Mouse (Mus musculus): ENCODE data around the gene St7. TPM values are rescaled to one million over a fixed set of nuclear protein-coding genes. Genes with fewer than 3 reads are reported as not detected.

The St7 gene
- polyA plus RNA-seq (2015; fragmentation: Nextera tagmentation; extraction: Ambion mirVana): 19.8 and 20.6 TPM in 2 replicates

DNA sequence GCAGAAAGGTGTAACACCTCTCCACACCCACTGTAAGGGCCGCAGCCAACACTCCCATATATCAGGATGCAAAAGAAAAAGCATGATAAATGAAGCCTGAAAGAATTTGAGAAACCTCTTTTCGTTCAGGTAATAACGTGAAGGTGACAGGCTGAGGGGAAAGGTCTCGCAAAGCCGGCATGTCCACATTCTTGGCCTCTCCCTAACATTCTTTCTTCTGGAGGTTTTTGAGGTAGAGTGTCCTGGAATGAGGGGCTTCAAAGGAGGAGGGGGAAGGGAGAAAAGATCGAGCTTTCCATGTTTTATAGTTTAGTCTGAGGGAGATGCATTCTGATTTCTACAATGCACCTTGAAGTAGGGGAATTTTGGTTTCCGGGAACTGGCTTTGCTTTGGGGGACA, at the start of gene St7:
TSS of gene St7 (plus strand) at position 287 of the 400 bp plus-strand sequence.
- Histone ChIP-seq H3K9me3 (ENCODE audit: low read length) (no peaks in the 10 kb centered on the region), H3K27ac (ENCODE audit: low read length) (peak within 1 kb of the TSS; percentile 92), H3K4me2 (replicated peaks; ENCODE audit: low read depth, low read length) (peak within 1 kb of the TSS; percentile 82), H3K36me3 (ENCODE audit: insufficient read depth, low read length) (no peaks in the 10 kb centered on the region; the same call in 1 of the 2 replicates), H3K9ac (replicated peaks; ENCODE audit: low read length) (peak within 1 kb of the TSS; percentile 94), H3K27me3 (ENCODE audit: insufficient read depth, low read length) (no peaks in the 10 kb centered on the region), H3K4me1 (ENCODE audit: insufficient read depth, low read length) (peaks cover 11% of the 10 kb centered on the region; the same call in 1 of the 2 replicates), H3K4me3 (ENCODE audit: low read length) (peak within 1 kb of the TSS; percentile 77)
- ATAC-seq (ENCODE audit: low FRiP score, low TSS enrichment): no peak
- whole genome bisulfite sequencing: 57% methylated on average over 7 of the region's 7 CpGs

DNA sequence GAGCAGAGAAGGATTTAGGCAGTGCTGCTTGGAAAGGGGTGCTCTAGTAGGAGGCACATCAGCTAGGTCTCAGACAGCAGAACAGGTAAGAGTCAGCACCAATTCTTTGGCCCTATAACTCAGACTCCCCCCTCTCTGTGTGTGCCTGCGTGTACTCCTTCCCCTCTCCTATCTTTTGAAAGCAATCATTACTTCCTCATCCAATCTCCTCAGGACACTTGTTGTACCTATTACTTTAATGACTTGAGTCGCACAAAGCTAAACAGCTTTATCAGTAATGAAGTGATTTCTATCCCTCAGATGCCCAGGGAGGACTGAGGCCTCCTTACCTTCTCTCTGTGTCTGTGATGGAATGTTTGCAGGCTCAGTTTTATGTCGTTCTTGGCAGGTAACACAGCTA, 46.6 kb upstream of the St7 start:
- H3K27me3 ChIP-seq (ENCODE audit: insufficient read depth, low read length): no peaks in the 10 kb centered on the region
- H3K4me3 ChIP-seq (ENCODE audit: low read length): no peak overlapping the region
- no peak overlapping the region for H3K9ac ChIP-seq (replicated peaks; ENCODE audit: low read length)
- H3K27ac ChIP-seq (ENCODE audit: low read length): no peak overlapping the region
- H3K4me2 ChIP-seq (replicated peaks; ENCODE audit: low read depth, low read length): no peak overlapping the region
- H3K4me1 ChIP-seq (ENCODE audit: insufficient read depth, low read length): peaks cover 6% of the 10 kb centered on the region; the same call in 1 of the 2 replicates
- WGBS: 58% methylated on average over 3 of the region's 3 CpGs
- ATAC-seq (ENCODE audit: low FRiP score, low TSS enrichment): no peak
- H3K36me3 ChIP-seq (ENCODE audit: insufficient read depth, low read length): peaks cover 10% of the 10 kb centered on the region; the same call in 1 of the 2 replicates
- no peaks in the 10 kb centered on the region for H3K9me3 ChIP-seq (ENCODE audit: low read length)

DNA sequence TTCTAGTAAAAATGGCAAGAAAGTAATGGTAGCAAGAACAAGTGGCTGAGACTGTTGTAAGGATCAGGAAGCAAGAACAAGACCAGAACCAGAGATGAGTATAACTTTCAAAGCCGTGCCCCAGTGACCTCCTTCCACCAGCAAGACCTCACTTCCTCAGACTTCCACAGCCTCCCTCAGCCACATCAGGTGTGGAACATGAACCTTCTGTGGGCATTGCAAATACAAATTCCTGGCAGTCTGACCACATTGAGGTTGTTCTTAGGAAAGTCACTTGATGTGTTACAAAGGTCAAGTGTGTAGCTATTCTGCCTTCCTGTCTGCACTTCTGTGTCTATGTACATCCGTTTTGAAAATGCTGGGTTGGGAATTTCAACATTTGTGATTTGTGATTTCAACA, 40.6 kb upstream of the St7 start:
- Histone ChIP-seq H3K9me3 (ENCODE audit: low read length) (no peaks in the 10 kb centered on the region), H3K4me1 (ENCODE audit: insufficient read depth, low read length) (no peaks in the 10 kb centered on the region), H3K4me2 (replicated peaks; ENCODE audit: low read depth, low read length) (no peak overlapping the region), H3K27me3 (ENCODE audit: insufficient read depth, low read length) (no peaks in the 10 kb centered on the region), H3K27ac (ENCODE audit: low read length) (no peak overlapping the region), H3K9ac (replicated peaks; ENCODE audit: low read length) (no peak overlapping the region), H3K36me3 (ENCODE audit: insufficient read depth, low read length) (peaks cover 24% of the 10 kb centered on the region), H3K4me3 (ENCODE audit: low read length) (no peak overlapping the region)
- no peak for ATAC-seq (ENCODE audit: low FRiP score, low TSS enrichment)
- 78% methylated on average over 2 of the region's 2 CpGs for WGBS

DNA sequence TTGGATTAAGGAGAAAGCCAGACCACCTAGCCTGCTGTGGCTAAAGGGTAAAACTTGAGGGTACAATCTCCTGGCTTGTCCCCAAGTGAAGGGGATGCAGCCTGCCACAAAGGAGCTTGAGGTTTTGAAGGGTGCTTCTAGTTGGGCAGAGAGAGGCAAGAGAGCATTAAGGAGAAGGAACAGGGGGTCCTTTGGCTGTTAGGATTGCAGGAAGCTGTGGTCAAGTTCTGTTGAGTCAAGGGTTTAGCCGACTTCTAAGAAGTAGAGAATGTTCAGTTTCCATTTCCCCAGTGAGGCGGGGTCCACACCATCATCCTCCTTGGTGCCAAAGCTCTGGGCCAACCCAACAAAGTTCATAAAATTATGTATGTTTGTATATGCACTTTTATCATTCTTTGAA, 37.7 kb upstream of the St7 start:
- H3K4me2 ChIP-seq (replicated peaks; ENCODE audit: low read depth, low read length): no peak overlapping the region
- H3K27me3 ChIP-seq (ENCODE audit: insufficient read depth, low read length): no peaks in the 10 kb centered on the region
- WGBS: 91% methylated on average over 2 of the region's 2 CpGs
- no peak for ATAC-seq (ENCODE audit: low FRiP score, low TSS enrichment)
- H3K27ac ChIP-seq (ENCODE audit: low read length): no peak overlapping the region
- no peak overlapping the region for H3K9ac ChIP-seq (replicated peaks; ENCODE audit: low read length)
- H3K36me3 ChIP-seq (ENCODE audit: insufficient read depth, low read length): peaks cover 23% of the 10 kb centered on the region
- H3K4me1 ChIP-seq (ENCODE audit: insufficient read depth, low read length): no peaks in the 10 kb centered on the region
- no peak overlapping the region for H3K4me3 ChIP-seq (ENCODE audit: low read length)
- H3K9me3 ChIP-seq (ENCODE audit: low read length): no peaks in the 10 kb centered on the region

DNA sequence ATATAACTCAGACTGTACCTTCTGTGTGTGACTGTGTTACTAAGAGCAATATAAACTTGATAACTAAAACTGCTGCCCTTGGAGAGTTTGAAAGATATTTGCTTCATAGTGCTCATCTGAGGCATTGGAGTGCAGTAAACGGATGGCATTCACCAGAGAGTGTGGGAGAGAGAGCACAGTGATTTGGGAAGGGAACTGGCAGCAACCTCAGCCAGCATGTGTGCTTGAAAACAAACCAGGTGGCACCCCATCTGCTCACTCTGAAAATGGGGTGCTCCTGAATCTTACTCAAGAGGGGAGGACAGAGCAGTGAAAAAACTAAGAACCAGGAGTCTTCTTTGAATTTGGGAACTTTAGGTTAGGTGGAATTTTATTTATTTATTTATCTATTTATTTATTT, 35.4 kb upstream of the St7 start:
- Histone ChIP-seq H3K27me3 (ENCODE audit: insufficient read depth, low read length) (no peaks in the 10 kb centered on the region), H3K9me3 (ENCODE audit: low read length) (no peaks in the 10 kb centered on the region), H3K27ac (ENCODE audit: low read length) (no peak overlapping the region), H3K4me3 (ENCODE audit: low read length) (no peak overlapping the region), H3K9ac (replicated peaks; ENCODE audit: low read length) (no peak overlapping the region), H3K4me2 (replicated peaks; ENCODE audit: low read depth, low read length) (no peak overlapping the region), H3K36me3 (ENCODE audit: insufficient read depth, low read length) (peaks cover 32% of the 10 kb centered on the region), H3K4me1 (ENCODE audit: insufficient read depth, low read length) (no peaks in the 10 kb centered on the region)
- no peak for ATAC-seq (ENCODE audit: low FRiP score, low TSS enrichment)
- 92% methylated on average over 1 of the region's 1 CpGs for WGBS

DNA sequence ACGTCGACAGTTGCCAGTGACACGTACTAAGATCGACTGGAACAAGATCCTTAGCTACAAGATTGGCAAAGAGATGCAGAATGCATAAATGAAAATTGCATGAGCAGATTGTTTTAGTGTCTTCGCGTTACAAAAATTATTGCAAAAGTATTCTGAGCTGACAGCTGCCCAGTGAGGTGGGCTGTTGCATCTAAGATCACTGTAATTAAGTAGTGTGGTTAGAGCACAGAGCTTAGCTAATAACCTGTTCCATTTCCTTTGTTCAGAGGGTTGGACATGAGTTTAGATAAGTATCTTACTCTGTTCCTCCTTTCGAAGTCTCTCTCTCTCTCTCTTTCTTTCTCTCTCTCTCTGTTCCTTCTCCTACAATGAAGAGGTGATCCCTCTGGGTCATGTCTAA, 27.4 kb upstream of the St7 start:
- Histone ChIP-seq H3K9me3 (ENCODE audit: low read length) (no peaks in the 10 kb centered on the region), H3K36me3 (ENCODE audit: insufficient read depth, low read length) (peaks cover 48% of the 10 kb centered on the region), H3K4me3 (ENCODE audit: low read length) (no peak overlapping the region), H3K9ac (replicated peaks; ENCODE audit: low read length) (no peak overlapping the region), H3K4me2 (replicated peaks; ENCODE audit: low read depth, low read length) (no peak overlapping the region), H3K27ac (ENCODE audit: low read length) (no peak overlapping the region), H3K4me1 (ENCODE audit: insufficient read depth, low read length) (no peaks in the 10 kb centered on the region), H3K27me3 (ENCODE audit: insufficient read depth, low read length) (no peaks in the 10 kb centered on the region)
- 94% methylated on average over 7 of the region's 7 CpGs for WGBS
- no peak for ATAC-seq (ENCODE audit: low FRiP score, low TSS enrichment)

DNA sequence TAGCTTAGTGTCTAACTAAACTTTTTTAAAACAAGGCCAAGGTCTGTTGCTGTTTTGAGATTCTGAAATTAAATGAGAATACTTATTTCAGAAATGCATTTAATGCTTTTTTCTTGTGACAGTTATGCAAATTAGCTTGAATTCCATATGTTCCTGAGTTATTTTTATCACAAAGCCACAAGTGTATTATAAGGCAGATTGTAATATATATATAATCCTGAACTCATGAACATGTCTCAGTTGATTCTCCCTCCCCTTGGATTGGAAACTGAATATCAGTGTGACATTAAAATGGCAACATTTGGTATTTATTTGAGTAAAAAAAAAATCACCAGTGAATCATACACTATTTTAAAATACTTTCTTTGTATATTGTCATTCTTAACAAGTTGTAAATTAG, 26.7 kb upstream of the St7 start:
- H3K9ac ChIP-seq (replicated peaks; ENCODE audit: low read length): no peak overlapping the region
- H3K27me3 ChIP-seq (ENCODE audit: insufficient read depth, low read length): no peaks in the 10 kb centered on the region
- no peak overlapping the region for H3K27ac ChIP-seq (ENCODE audit: low read length)
- no peak for ATAC-seq (ENCODE audit: low FRiP score, low TSS enrichment)
- peaks cover 43% of the 10 kb centered on the region for H3K36me3 ChIP-seq (ENCODE audit: insufficient read depth, low read length)
- no peak overlapping the region for H3K4me2 ChIP-seq (replicated peaks; ENCODE audit: low read depth, low read length)
- H3K4me1 ChIP-seq (ENCODE audit: insufficient read depth, low read length): no peaks in the 10 kb centered on the region
- H3K4me3 ChIP-seq (ENCODE audit: low read length): no peak overlapping the region
- H3K9me3 ChIP-seq (ENCODE audit: low read length): no peaks in the 10 kb centered on the region

DNA sequence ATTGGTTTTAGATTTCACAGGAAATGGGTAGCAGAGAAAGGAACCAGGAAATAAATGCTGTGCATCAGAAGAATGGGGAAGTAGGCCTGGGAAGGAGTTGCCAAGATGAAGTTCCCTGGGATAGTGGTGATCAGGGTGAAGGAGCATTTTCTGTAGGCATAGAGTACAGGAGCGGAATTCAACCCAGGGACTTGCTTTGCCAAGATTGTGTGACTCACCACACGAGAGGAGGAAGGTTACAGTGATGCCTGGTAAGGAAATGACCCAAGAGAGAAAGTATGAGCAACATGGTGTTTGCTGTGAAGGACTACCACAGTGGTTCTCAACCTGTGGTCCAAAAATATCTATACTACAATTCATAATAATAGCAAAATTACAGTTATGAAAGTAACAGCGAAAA, 24.9 kb upstream of the St7 start:
- Histone ChIP-seq H3K36me3 (ENCODE audit: insufficient read depth, low read length) (peaks cover 33% of the 10 kb centered on the region), H3K9me3 (ENCODE audit: low read length) (no peaks in the 10 kb centered on the region), H3K4me2 (replicated peaks; ENCODE audit: low read depth, low read length) (no peak overlapping the region), H3K9ac (replicated peaks; ENCODE audit: low read length) (no peak overlapping the region), H3K27me3 (ENCODE audit: insufficient read depth, low read length) (no peaks in the 10 kb centered on the region), H3K4me1 (ENCODE audit: insufficient read depth, low read length) (no peaks in the 10 kb centered on the region), H3K4me3 (ENCODE audit: low read length) (no peak overlapping the region), H3K27ac (ENCODE audit: low read length) (no peak overlapping the region)
- WGBS: 90% methylated on average over 3 of the region's 3 CpGs
- ATAC-seq (ENCODE audit: low FRiP score, low TSS enrichment): no peak

DNA sequence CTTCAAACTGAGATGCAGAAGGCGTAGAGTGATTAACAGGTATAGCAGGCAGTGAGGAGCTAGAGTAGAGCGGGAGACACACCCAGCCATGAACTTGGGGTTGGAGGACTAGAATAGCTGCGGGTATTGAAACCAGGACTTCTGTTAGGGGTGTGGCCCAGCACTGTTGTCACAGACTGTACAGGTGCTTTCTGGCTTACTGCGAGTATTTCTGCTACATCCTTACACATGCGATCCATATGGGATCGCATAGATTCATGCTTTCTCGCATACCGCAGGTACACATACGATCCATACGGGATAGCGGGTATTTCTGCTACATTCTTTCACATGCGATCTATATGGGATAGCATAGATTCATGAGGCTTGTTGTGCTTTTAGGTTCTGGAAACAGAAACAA, 24.4 kb upstream of the St7 start:
- no peak overlapping the region for H3K4me2 ChIP-seq (replicated peaks; ENCODE audit: low read depth, low read length)
- H3K4me3 ChIP-seq (ENCODE audit: low read length): no peak overlapping the region
- ATAC-seq (ENCODE audit: low FRiP score, low TSS enrichment): no peak
- H3K4me1 ChIP-seq (ENCODE audit: insufficient read depth, low read length): no peaks in the 10 kb centered on the region
- no peaks in the 10 kb centered on the region for H3K27me3 ChIP-seq (ENCODE audit: insufficient read depth, low read length)
- H3K9ac ChIP-seq (replicated peaks; ENCODE audit: low read length): no peak overlapping the region
- no peaks in the 10 kb centered on the region for H3K9me3 ChIP-seq (ENCODE audit: low read length)
- peaks cover 28% of the 10 kb centered on the region for H3K36me3 ChIP-seq (ENCODE audit: insufficient read depth, low read length)
- no peak overlapping the region for H3K27ac ChIP-seq (ENCODE audit: low read length)
- 97% methylated on average over 12 of the region's 12 CpGs for WGBS

DNA sequence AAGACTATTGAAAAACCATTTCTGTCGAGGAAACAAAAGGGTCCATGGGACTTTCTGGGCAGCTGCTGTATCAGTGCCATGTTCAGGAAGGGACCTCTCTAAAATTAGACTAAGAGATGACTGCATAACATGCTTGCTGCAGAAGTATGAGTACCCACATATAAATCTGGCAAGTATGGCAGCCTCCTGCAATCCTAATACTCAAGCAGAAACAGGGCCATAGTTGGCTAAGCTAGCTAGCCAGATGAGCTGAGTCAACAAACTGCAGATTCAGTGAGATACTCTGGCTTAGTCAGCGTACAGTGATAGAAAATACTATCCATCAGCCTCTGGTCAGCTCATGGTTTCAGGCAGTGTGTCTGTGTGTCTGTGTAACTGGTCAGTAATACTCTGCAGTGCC, 22.9 kb upstream of the St7 start:
- Histone ChIP-seq H3K4me1 (ENCODE audit: insufficient read depth, low read length) (no peaks in the 10 kb centered on the region), H3K9ac (replicated peaks; ENCODE audit: low read length) (no peak overlapping the region), H3K4me2 (replicated peaks; ENCODE audit: low read depth, low read length) (no peak overlapping the region), H3K4me3 (ENCODE audit: low read length) (no peak overlapping the region), H3K36me3 (ENCODE audit: insufficient read depth, low read length) (peaks cover 23% of the 10 kb centered on the region), H3K27me3 (ENCODE audit: insufficient read depth, low read length) (no peaks in the 10 kb centered on the region), H3K27ac (ENCODE audit: low read length) (no peak overlapping the region), H3K9me3 (ENCODE audit: low read length) (no peaks in the 10 kb centered on the region)
- no peak for ATAC-seq (ENCODE audit: low FRiP score, low TSS enrichment)
- WGBS: 85% methylated on average over 2 of the region's 2 CpGs

Measured in kidney, embryonic 16.5 days (tissue).